Mouse (Mus musculus): Measurements from ENCODE around the gene Elk1.

The Elk1 gene

GRCm38 (mm10) chrX:20950191-20950880 lies at the start of gene Elk1:
TSS of gene Elk1 (minus strand) at chrX:20950608.
- DNase-seq: peak; percentile 59 to 76

DNA sequence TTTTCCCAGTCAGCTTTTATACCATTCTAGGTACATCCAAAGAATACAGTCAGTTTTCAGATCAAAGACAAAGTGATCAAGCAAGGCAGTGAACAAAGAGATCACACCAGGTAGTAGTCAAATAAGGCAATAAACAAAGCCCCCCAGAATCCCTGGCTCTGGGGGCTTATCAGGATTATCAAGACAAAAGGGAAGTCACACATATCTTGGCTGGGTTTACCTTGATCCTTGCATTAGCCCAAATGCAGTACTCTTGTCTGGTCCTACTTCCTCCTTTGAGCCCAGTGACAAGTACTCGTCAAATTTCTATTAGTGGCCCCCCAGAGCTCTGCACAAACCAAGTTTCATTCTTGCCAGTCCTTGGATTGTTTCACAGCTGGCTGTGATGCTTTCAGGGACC lies 30.5 kb upstream of the Elk1 start:
- no peak for DNase-seq

GRCm38 (mm10) chrX:20961477-20962378 lies 11.3 kb upstream of the Elk1 start, which contains the start of gene Uxt:
TSS of gene Uxt (minus strand) at chrX:20962017.
- DNase-seq: peak; percentile 70 to 79

DNA sequence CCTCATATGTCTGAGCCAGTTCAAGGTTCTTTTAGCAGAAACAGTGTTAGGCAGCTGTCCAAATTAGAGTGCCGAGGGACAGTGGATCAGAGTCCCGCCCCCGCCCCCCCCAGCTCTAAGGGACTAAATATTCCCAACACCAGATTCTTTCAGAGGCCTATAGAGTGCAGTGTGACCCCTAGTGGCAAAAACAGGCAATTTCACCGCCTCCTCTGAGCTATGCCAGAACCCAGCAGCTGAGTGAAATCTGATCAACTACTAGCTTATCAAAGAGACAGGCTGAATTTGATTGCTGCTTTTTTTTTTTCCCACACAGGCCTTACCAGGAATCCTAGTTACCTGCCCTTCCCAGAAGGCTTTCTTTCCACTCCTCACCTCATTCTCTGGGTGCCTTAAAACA lies 4.4 kb downstream of the Elk1 start:
- DNase-seq: no peak

DNA sequence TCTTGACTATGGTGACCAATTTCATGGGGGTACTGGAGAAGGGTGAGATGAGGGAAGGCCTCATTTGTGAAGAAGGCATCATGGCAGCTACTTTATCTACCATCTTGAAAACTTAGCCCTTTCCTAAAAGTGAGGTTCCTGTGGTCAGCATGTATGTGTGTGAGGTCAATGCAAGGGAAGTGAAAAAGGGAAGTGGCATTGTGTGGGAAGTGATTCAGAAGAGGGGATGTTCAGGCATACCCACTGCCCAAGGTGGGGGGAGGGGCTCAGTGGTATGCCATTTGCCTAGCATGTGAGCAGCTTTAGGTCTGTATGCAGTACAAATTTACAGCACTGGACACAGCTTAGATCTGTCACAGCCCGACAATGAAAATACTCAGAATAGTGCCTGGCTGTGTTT lies 18.4 kb downstream of the Elk1 start:
- DNase-seq: no peak

- DNase-seq: no peak
Measured at GRCm38 (mm10) chrX:20931364-20931763, 19.0 kb downstream of the Elk1 start, which contains the start of gene Cfp. TSS of gene Cfp (minus strand) at chrX:20931555.

- DNase-seq: no peak
Measured at GRCm38 (mm10) chrX:20929859-20930258, 20.5 kb downstream of the Elk1 start.

DNA sequence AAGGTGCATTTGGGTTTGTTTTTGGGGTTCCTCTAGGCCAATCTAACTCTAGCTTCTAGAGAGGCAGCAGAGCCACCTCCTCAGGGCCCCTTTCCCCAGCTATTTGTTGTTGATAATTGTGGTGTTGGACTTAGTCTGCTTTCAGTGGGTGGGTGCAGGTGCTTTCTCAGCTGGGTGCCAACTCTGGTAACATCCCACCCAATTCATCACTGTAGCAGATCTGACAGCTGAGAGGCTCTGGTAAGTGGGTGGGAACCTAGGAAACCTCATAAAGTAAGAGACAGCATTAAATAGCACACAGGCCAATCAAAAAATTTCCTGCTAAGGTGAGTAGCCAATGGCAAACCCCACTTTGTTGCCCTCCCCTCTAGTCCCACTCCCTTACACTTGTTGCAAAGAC lies 25.4 kb downstream of the Elk1 start:
- no peak for DNase-seq

DNA sequence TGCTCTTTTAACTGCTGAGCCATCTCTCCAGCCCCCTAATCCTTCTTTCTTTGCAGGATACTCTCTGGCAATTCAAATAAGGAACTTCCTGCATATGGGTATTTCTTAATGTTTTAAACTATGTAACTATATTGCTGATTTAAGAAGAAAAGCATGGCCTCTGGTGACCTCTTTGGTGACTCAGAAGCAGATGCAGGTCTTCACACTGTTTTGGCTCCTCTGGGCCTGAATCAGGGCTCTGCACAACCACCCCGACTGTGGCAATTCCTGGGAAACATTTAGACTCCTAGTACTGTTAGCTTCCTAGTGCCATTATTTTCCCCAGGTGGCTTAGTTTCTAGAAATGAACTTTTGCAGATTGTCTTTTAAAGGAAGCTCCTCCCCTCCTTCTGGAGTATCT lies 26.9 kb downstream of the Elk1 start:
- DNase-seq: no peak

DNA sequence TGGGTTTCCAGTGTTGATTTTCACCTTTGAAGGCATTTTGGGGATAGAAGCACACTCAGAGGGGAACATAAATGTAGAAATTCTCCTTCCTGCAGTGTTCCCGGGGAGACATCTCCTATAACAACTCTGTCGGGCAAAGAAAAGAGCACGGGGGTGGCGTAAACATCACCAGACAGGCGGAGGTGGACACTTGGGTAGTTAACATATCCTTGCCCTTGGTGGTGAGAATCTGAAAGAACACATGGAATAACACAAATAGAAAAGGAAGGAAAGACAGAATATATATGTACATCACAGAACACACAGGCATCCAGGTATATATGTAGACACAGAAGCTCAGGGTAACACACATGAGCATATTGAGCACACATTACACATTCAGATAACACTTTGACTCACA lies 29.0 kb downstream of the Elk1 start:
- DNase-seq: no peak

- DNase-seq: peak; percentile 58 to 60
Measured at GRCm38 (mm10) chrX:20920844-20921364, 29.5 kb downstream of the Elk1 start, which contains the start of gene Syn1. TSS of gene Syn1 (minus strand) at chrX:20921004.

DNA sequence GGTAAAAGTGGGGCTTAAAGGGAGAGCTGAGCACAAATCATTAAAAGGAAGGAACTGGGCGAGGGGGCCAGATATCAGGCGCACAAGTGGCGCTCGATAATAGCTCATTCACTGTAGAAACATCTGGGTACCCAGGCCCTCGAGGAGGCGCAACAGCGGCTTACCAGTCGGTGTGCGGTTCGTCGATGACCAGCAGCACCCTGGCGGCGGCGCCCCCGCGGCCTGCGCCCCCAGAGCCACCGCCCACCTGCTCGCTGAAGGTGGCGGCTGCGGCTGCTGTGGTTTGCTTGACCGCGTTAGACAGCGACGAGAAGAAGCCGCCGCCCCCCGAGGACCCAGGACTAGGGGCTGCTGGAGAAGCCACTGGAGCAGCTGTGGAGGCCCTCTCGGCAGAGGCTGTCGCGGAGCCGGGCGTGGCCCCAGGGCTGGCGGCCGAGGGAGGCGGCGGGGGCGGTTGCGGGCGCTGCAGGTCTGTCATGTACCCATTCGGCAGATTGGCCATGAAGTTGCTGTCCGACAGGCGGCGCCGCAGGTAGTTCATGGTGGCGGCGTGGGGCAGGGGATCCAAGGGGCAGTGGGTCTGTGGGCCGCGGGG lies 30.1 kb downstream of the Elk1 start:
- no peak for DNase-seq

DNA sequence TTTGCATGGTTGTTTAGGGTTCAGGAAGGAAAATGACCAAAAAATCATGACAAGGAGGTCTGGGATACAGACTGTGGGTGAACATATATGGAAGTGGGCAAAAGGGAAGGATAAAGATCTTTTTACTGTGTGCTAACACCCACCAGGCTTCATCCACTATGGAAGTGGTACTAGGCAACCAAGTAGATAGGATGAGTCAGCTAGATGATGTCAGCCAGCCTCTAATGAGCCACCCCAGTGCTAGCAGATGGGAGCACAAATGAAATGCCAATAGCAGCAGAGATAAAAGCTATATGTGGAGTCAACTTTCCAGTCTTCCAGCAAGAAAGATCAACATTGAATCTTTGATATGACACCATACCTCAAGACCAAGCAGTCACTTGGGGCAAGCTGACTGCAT lies 35.3 kb downstream of the Elk1 start:
- DNase-seq: no peak

DNA sequence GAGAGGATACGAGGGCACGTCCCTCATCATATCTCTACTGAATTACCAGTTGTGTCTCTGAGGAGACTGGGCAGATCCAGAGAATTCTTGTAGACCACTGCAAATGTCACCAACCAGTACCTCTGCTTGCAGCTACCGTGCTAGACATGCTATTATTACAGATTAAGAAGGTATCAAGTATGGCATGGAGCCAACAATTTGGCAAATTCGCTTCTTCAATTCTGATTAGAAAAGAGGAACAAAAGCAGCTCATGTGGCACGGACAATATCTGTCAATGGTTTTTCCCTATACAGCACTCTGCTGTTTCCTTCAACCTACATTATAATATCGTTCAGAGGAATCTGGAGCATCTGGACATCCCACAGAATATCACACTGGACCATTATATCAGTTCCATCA lies 36.7 kb downstream of the Elk1 start:
- DNase-seq: no peak

GRCm38 (mm10) chrX:20910074-20910473 lies 40.3 kb downstream of the Elk1 start:
- DNase-seq: no peak
